Mouse (Mus musculus) layer of hippocampus, adult 8-10 months (tissue): ENCODE results near the gene Epb41. TPM values are rescaled to one million over a fixed set of nuclear protein-coding genes. Genes with fewer than 3 reads are reported as not detected.

Source experiments
- DNase-seq, 2 experiments: peaks; one replicate each; pipeline ENCODE4 v3.0.0; 2022; ENCODE audit warnings: low spot score in 2 of 2
- microRNA-seq, 2 experiments: library from miRNA; unstranded; fragments of <30 nt; microRNA quantifications; one replicate each; pipeline ENCODE4 v1.2.0; 2022
- total RNA-seq, 4 experiments: library from RNA; stranded (reverse); gene quantifications; 2 replicates each; pipeline ENCODE4 v1.2.4; 2022

The Epb41 gene
- total RNA-seq, 4 experiments from 2014 or later, result 23.0 to 27.9 (median 25.7) TPM

- DNase-seq, result no peak
Measured at GRCm38 (mm10) chr4:131898503-131899179, 176.5 kb downstream of the Epb41 start.

- no peak for DNase-seq
Measured at GRCm38 (mm10) chr4:131897787-131898186, 177.3 kb downstream of the Epb41 start.

GRCm38 (mm10) chr4:131897109-131897508 lies 178.0 kb downstream of the Epb41 start:
- DNase-seq, result no peak

- no peak for DNase-seq
Measured at GRCm38 (mm10) chr4:131890692-131891091, 184.4 kb downstream of the Epb41 start.

- no peak for DNase-seq
Measured at GRCm38 (mm10) chr4:131888564-131888963, 186.6 kb downstream of the Epb41 start.

GRCm38 (mm10) chr4:131885376-131885775 lies 189.7 kb downstream of the Epb41 start:
- DNase-seq, result no peak

GRCm38 (mm10) chr4:131883571-131883970 lies 191.6 kb downstream of the Epb41 start:
- DNase-seq, result no peak

GRCm38 (mm10) chr4:131881306-131881705 lies 193.8 kb downstream of the Epb41 start:
- no peak for DNase-seq

GRCm38 (mm10) chr4:131879692-131880091 lies 195.4 kb downstream of the Epb41 start:
- DNase-seq, result no peak

- no peak for DNase-seq
Measured at GRCm38 (mm10) chr4:131876836-131877235, 198.3 kb downstream of the Epb41 start.

GRCm38 (mm10) chr4:131875242-131875641 lies 199.9 kb downstream of the Epb41 start:
- no peak for DNase-seq

- DNase-seq, result no peak
Measured at GRCm38 (mm10) chr4:131874567-131874966, 200.6 kb downstream of the Epb41 start.

GRCm38 (mm10) chr4:131874169-131874536 lies 201.0 kb downstream of the Epb41 start:
- no peak for DNase-seq

Small RNA genes lying within 50 kb of the gene (microRNA-seq; reads per million reads assigned to microRNA genes)
- gene Gm27445, result 0 reads per million in 2 experiments

Other genes with a start within 250 kb of the Epb41 start
- gene Ptpru, start 237.0 kb downstream of the Epb41 start, total RNA-seq, result 10 to 100 TPM; 80.2 to 91.8 (median 84.1) TPM
- gene Mecr, start 231.9 kb downstream of the Epb41 start, total RNA-seq, result 10 to 100 TPM; 31.0 to 43.7 (median 37.7) TPM
- 10 to 100 TPM; 62.6 to 72.1 (median 65.8) TPM for gene Srsf4, start 201.7 kb downstream of the Epb41 start, total RNA-seq
- 1 to 10 TPM; 2.1 to 3.8 (median 3.2) TPM for gene Tmem200b, start 153.6 kb downstream of the Epb41 start, total RNA-seq
- gene Gm10300, start 624 bp downstream of the Epb41 start, total RNA-seq, result under 1 TPM in 2 of 4 experiments, not detected in 2; 0.20 to 0.23 TPM
- 10 to 100 TPM in 3 of 4 experiments, 1 to 10 TPM in 1; 9.2 to 13.4 (median 11.9) TPM for gene Oprd1, start 69.2 kb upstream of the Epb41 start, total RNA-seq
- 10 to 100 TPM; 45.4 to 48.3 (median 46.8) TPM for gene Ythdf2, start 137.0 kb upstream of the Epb41 start, total RNA-seq
- gene Gmeb1, start 186.3 kb upstream of the Epb41 start, total RNA-seq, result 10 to 100 TPM; 23.9 to 25.1 (median 24.5) TPM
- 10 to 100 TPM; 20.6 to 27.9 (median 24.9) TPM for gene Taf12, start 199.1 kb upstream of the Epb41 start, total RNA-seq
- 1 to 10 TPM; 1.4 to 2.8 (median 1.9) TPM for gene Rab42, start 228.1 kb upstream of the Epb41 start, total RNA-seq